Mouse (Mus musculus): ENCODE measurements around the gene Gorasp2.

Gene Gorasp2

GRCm38 (mm10) chr2:70661715-70662495 is 529 bp downstream of the Gorasp2 start, which contains the start of gene Gm26558:
TSS of gene Gm26558 (minus strand) at chr2:70662108.
- DNase-seq (ENCODE audit: low spot score), result no peak

- DNase-seq (ENCODE audit: low spot score), result no peak
Observed at GRCm38 (mm10) chr2:70663764-70664163, 2.4 kb downstream of the Gorasp2 start.

- no peak for DNase-seq (ENCODE audit: low spot score)
Observed at GRCm38 (mm10) chr2:70667016-70667415, 5.6 kb downstream of the Gorasp2 start.

- DNase-seq (ENCODE audit: low spot score), result no peak
Observed at GRCm38 (mm10) chr2:70669241-70669640, 7.9 kb downstream of the Gorasp2 start.

GRCm38 (mm10) chr2:70669896-70670295 is 8.5 kb downstream of the Gorasp2 start:
- no peak for DNase-seq (ENCODE audit: low spot score)

GRCm38 (mm10) chr2:70672476-70672875 is 11.1 kb downstream of the Gorasp2 start:
- DNase-seq (ENCODE audit: low spot score), result no peak

GRCm38 (mm10) chr2:70673445-70674126 is 12.2 kb downstream of the Gorasp2 start:
- DNase-seq (ENCODE audit: low spot score), result no peak

GRCm38 (mm10) chr2:70682324-70682723 is 20.9 kb downstream of the Gorasp2 start:
- no peak for DNase-seq (ENCODE audit: low spot score)

GRCm38 (mm10) chr2:70688454-70689078 is 27.2 kb downstream of the Gorasp2 start:
- DNase-seq (ENCODE audit: low spot score), result no peak

GRCm38 (mm10) chr2:70690195-70690594 is 28.8 kb downstream of the Gorasp2 start:
- no peak for DNase-seq (ENCODE audit: low spot score)

GRCm38 (mm10) chr2:70695712-70696111 is 34.3 kb downstream of the Gorasp2 start:
- DNase-seq (ENCODE audit: low spot score), result no peak

- DNase-seq (ENCODE audit: low spot score), result no peak
Observed at GRCm38 (mm10) chr2:70700851-70701250, 39.5 kb downstream of the Gorasp2 start.

GRCm38 (mm10) chr2:70701571-70701970 is 40.2 kb downstream of the Gorasp2 start:
- DNase-seq (ENCODE audit: low spot score), result no peak

GRCm38 (mm10) chr2:70702403-70702802 is 41.0 kb downstream of the Gorasp2 start:
- DNase-seq (ENCODE audit: low spot score), result no peak

GRCm38 (mm10) chr2:70708986-70709730 is 47.8 kb downstream of the Gorasp2 start:
- no peak for DNase-seq (ENCODE audit: low spot score)

GRCm38 (mm10) chr2:70710236-70710635 is 48.9 kb downstream of the Gorasp2 start:
- no peak for DNase-seq (ENCODE audit: low spot score)

- no peak for DNase-seq (ENCODE audit: low spot score)
Observed at GRCm38 (mm10) chr2:70710878-70711277, 49.5 kb downstream of the Gorasp2 start.

GRCm38 (mm10) chr2:70723610-70724243 is 62.4 kb downstream of the Gorasp2 start:
- no peak for DNase-seq (ENCODE audit: low spot score)

- no peak for DNase-seq (ENCODE audit: low spot score)
Observed at GRCm38 (mm10) chr2:70727089-70727488, 65.7 kb downstream of the Gorasp2 start.

- DNase-seq (ENCODE audit: low spot score), result no peak
Observed at GRCm38 (mm10) chr2:70735534-70735933, 74.2 kb downstream of the Gorasp2 start.

GRCm38 (mm10) chr2:70736008-70736407 is 74.6 kb downstream of the Gorasp2 start:
- no peak for DNase-seq (ENCODE audit: low spot score)

- DNase-seq (ENCODE audit: low spot score), result no peak
Observed at GRCm38 (mm10) chr2:70741901-70742300, 80.5 kb downstream of the Gorasp2 start.

Data from testis, postnatal 10 days (tissue).